Mouse (Mus musculus) kidney, adult 18-20 months (tissue): ENCODE measurements at regions not wholly inside any gene's neighbourhood (a gene's known extent, or its start where the extent isn't known, plus 50 kb on each side); places are given as distances from the start of the nearest gene placed in this dataset.
"Not testable (repeated sequence)": the region's sequence is repeated elsewhere in the genome, so short reads cannot be mapped to it uniquely, and the experiment has no call there.

Source experiments
- DNase-seq: peaks from one replicate; pipeline ENCODE4 v3.0.0; 2021

GRCm38 (mm10) chr10:117566648-117567378 lies 62.5 kb upstream of the Cpm start:
- no peak for DNase-seq

GRCm38 (mm10) chr10:117566204-117566603 lies 63.1 kb upstream of the Cpm start:
- no peak for DNase-seq

GRCm38 (mm10) chr10:117565529-117566086 lies 63.7 kb upstream of the Cpm start:
- DNase-seq: no peak

GRCm38 (mm10) chr10:117565110-117565509 lies 64.2 kb upstream of the Cpm start:
- DNase-seq: no peak

- DNase-seq: no peak
Measured at GRCm38 (mm10) chr10:117564118-117565040, 64.9 kb upstream of the Cpm start.

- no peak for DNase-seq
Measured at GRCm38 (mm10) chr10:117563429-117564117, 65.7 kb upstream of the Cpm start.

GRCm38 (mm10) chr10:117562850-117563248 lies 66.5 kb upstream of the Cpm start:
- DNase-seq: not testable (repeated sequence)

GRCm38 (mm10) chr10:117561909-117562849 lies 67.1 kb upstream of the Cpm start:
- no peak for DNase-seq

GRCm38 (mm10) chr10:117561279-117561820 lies 68.0 kb upstream of the Cpm start:
- DNase-seq: no peak

GRCm38 (mm10) chr10:117560396-117561278 lies 68.7 kb upstream of the Cpm start:
- no peak for DNase-seq

GRCm38 (mm10) chr10:117559615-117560395 lies 69.5 kb upstream of the Cpm start:
- no peak for DNase-seq

GRCm38 (mm10) chr10:117558891-117559614 lies 70.2 kb upstream of the Cpm start:
- DNase-seq: no peak

- DNase-seq: no peak
Measured at GRCm38 (mm10) chr10:117558292-117558800, 71.0 kb upstream of the Cpm start.

GRCm38 (mm10) chr10:117557666-117558065 lies 71.6 kb upstream of the Cpm start:
- DNase-seq: no peak

GRCm38 (mm10) chr10:117556851-117557542 lies 72.3 kb upstream of the Cpm start:
- no peak for DNase-seq

- DNase-seq: no peak
Measured at GRCm38 (mm10) chr10:117556027-117556789, 73.1 kb upstream of the Cpm start.

- DNase-seq: no peak
Measured at GRCm38 (mm10) chr10:117555542-117555941, 73.8 kb upstream of the Cpm start.
